Mouse (Mus musculus): ENCODE measurements around the gene Pgm5. TPM values are rescaled to one million over a fixed set of nuclear protein-coding genes. Genes with fewer than 3 reads are reported as not detected.

Pgm5 gene
- polyA plus RNA-seq, 1 experiment, result 0.18 TPM

DNA sequence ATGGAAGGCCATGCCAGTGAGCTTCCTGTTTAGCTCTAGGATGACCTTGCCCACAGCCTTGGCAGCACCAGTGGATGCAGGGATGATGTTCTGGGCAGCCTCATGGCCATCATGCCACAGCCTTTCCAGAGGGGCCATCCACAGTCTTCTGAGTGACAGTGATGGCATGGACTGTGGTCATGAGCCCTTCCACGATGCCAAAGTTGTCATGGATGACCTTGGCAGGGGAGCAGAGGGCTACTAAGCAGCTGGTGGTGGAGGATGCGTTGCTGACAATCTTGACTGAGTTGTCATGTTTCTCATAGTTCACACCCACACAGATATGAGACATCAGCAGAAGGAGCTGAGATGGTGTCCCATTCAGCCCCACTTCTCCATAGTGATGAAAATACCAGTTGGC lies 169.0 kb downstream of the Pgm5 start:
- H3K27ac ChIP-seq (ENCODE audit: insufficient read depth, low read length), result no peak overlapping the region
- no peak overlapping the region for H3K9ac ChIP-seq (ENCODE audit: low read depth, poor library complexity, severe bottlenecking)
- H3K27me3 ChIP-seq (ENCODE audit: control insufficient read depth, insufficient read depth, low read length, poor library complexity, severe bottlenecking), result no peaks in the 10 kb centered on the region
- TF ChIP-seq CTCF (IDR thresholded peaks at IDR 0.05; ENCODE audit: low read depth, low read length), result no peak
- TF ChIP-seq EP300 (IDR thresholded peaks at IDR 0.05; ENCODE audit: insufficient read depth, low read depth, low read length), result no peak
- no peak for TF ChIP-seq POLR2A (IDR thresholded peaks at IDR 0.05; ENCODE audit: insufficient read depth, low read length)
- H3K4me3 ChIP-seq (ENCODE audit: low read depth, low read length), result no peak overlapping the region
- H3K9me3 ChIP-seq (replicated peaks; ENCODE audit: control insufficient read depth, insufficient read depth, low read length, poor library complexity, severe bottlenecking), result no peaks in the 10 kb centered on the region
- no peaks in the 10 kb centered on the region for H3K4me1 ChIP-seq (ENCODE audit: control insufficient read depth, insufficient read depth, low read length)
- H3K36me3 ChIP-seq (ENCODE audit: control insufficient read depth, insufficient read depth, low read length, poor library complexity, severe bottlenecking), result no peaks in the 10 kb centered on the region

DNA sequence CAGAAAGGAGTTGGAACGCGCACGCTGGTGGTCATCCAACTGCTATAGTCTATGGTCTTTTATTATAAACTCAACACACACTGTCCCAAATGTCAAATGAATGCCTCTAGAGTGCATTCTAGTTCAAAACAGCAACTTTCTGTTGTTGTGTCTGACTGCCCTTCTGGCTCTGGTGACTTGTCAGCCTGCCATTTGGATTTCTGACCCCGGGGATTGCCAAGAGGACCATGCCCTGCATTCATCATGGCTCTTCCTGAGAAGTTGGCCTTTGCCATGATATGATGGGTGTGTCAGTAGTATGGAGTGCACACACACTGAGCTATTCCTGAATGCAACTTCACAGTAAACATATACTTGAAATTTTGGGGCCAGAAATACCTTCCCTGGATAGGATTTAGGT lies 172.1 kb downstream of the Pgm5 start:
- H3K4me1 ChIP-seq (ENCODE audit: control insufficient read depth, insufficient read depth, low read length), result no peaks in the 10 kb centered on the region
- no peaks in the 10 kb centered on the region for H3K36me3 ChIP-seq (ENCODE audit: control insufficient read depth, insufficient read depth, low read length, poor library complexity, severe bottlenecking)
- no peak overlapping the region for H3K27ac ChIP-seq (ENCODE audit: insufficient read depth, low read length)
- no peaks in the 10 kb centered on the region; the same call in 1 of the 2 replicates for H3K9me3 ChIP-seq (replicated peaks; ENCODE audit: control insufficient read depth, insufficient read depth, low read length, poor library complexity, severe bottlenecking)
- H3K27me3 ChIP-seq (ENCODE audit: control insufficient read depth, insufficient read depth, low read length, poor library complexity, severe bottlenecking), result no peaks in the 10 kb centered on the region
- H3K4me3 ChIP-seq (ENCODE audit: low read depth, low read length), result no peak overlapping the region
- no peak overlapping the region for H3K9ac ChIP-seq (ENCODE audit: low read depth, poor library complexity, severe bottlenecking)
- no peak for TF ChIP-seq EP300 (IDR thresholded peaks at IDR 0.05; ENCODE audit: insufficient read depth, low read depth, low read length)
- no peak for TF ChIP-seq POLR2A (IDR thresholded peaks at IDR 0.05; ENCODE audit: insufficient read depth, low read length)
- TF ChIP-seq CTCF (IDR thresholded peaks at IDR 0.05; ENCODE audit: low read depth, low read length), result no peak

DNA sequence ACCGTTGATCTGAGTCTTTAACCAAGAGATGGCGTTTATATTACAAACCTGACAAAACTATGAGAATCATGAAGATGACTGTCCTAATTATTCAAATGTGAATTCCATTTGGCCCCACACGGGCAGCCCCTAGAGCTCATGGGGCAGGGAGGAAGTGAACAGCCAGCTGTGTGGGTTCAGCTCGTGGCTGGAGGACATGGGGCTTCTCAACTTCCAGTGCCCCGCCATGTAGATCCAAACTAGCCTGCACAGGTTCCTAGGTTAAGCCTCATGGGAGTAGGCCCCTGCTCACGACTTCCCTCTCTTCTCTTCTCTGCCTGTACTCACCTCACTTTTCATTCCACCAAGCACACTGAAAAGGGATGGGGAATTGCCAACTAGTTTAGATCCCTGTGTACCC lies 173.3 kb downstream of the Pgm5 start:
- Histone ChIP-seq H3K4me3 (ENCODE audit: low read depth, low read length) (no peak overlapping the region), H3K4me1 (ENCODE audit: control insufficient read depth, insufficient read depth, low read length) (no peaks in the 10 kb centered on the region), H3K27ac (ENCODE audit: insufficient read depth, low read length) (no peak overlapping the region), H3K36me3 (ENCODE audit: control insufficient read depth, insufficient read depth, low read length, poor library complexity, severe bottlenecking) (no peaks in the 10 kb centered on the region), H3K9me3 (replicated peaks; ENCODE audit: control insufficient read depth, insufficient read depth, low read length, poor library complexity, severe bottlenecking) (no peaks in the 10 kb centered on the region; the same call in 1 of the 2 replicates), H3K9ac (ENCODE audit: low read depth, poor library complexity, severe bottlenecking) (no peak overlapping the region), H3K27me3 (ENCODE audit: control insufficient read depth, insufficient read depth, low read length, poor library complexity, severe bottlenecking) (no peaks in the 10 kb centered on the region)
- no peak for TF ChIP-seq CTCF (IDR thresholded peaks at IDR 0.05; ENCODE audit: low read depth, low read length)

DNA sequence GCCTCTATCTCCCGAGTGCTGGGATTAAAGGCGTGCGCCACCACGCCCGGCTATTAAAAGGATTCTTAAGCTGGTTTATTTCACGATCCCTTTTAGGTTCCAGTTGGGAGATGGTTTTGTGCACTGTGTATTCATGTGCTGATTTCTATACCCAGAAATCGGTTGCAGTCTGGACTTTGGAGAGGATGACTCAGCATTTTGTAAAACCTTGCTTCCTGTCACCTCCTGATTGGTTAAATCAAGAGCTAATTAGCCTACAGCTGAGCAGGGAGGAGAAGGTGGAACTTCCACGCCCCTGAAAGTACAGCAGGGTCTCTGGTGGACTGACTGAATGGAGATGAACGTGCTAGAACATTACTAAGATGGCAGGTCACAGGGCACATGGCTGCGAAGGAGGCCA lies 175.2 kb downstream of the Pgm5 start:
- Histone ChIP-seq H3K9me3 (replicated peaks; ENCODE audit: control insufficient read depth, insufficient read depth, low read length, poor library complexity, severe bottlenecking) (no peaks in the 10 kb centered on the region; the same call in 1 of the 2 replicates), H3K27ac (ENCODE audit: insufficient read depth, low read length) (no peak overlapping the region), H3K4me1 (ENCODE audit: control insufficient read depth, insufficient read depth, low read length) (no peaks in the 10 kb centered on the region), H3K27me3 (ENCODE audit: control insufficient read depth, insufficient read depth, low read length, poor library complexity, severe bottlenecking) (no peaks in the 10 kb centered on the region), H3K36me3 (ENCODE audit: control insufficient read depth, insufficient read depth, low read length, poor library complexity, severe bottlenecking) (no peaks in the 10 kb centered on the region), H3K9ac (ENCODE audit: low read depth, poor library complexity, severe bottlenecking) (no peak overlapping the region), H3K4me3 (ENCODE audit: low read depth, low read length) (no peak overlapping the region)
- no peak for TF ChIP-seq CTCF (IDR thresholded peaks at IDR 0.05; ENCODE audit: low read depth, low read length)
- no peak for TF ChIP-seq EP300 (IDR thresholded peaks at IDR 0.05; ENCODE audit: insufficient read depth, low read depth, low read length)
- TF ChIP-seq POLR2A (IDR thresholded peaks at IDR 0.05; ENCODE audit: insufficient read depth, low read length), result no peak

DNA sequence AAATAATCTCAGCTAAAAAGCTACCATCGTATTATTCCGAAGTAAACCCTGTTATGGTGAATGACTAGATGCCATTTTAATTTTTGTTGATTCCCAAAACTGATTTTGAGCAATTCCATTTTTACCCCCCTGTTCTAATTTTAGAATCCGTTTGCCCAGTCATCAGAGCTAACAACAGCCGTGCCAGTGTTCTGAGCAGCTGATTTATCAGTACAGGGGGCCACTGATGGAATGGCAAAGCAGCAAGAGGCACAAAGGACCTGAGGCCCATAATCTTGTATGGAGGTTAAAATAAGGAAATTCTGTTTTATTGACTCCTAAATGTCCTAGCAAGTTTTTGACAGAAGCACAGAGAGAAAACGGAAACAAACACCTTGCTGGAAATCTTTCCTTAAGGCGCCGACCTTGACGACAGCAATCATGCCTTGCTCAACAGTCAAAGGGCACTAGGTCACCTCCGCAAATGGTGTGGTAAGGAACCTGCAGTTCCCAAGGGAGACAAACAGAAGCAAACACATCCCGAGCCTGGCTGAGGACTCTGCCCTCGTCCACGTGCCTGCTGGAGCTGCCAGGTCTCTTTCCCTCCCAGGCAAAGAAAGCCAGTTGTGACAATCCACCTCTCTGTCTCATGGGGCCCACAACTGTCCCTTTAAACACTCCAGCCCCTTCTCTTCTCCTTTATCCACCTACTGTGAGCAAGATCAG lies 178.5 kb downstream of the Pgm5 start:
- Histone ChIP-seq H3K27ac (ENCODE audit: insufficient read depth, low read length) (no peak overlapping the region), H3K4me3 (ENCODE audit: low read depth, low read length) (no peak overlapping the region), H3K9me3 (replicated peaks; ENCODE audit: control insufficient read depth, insufficient read depth, low read length, poor library complexity, severe bottlenecking) (no peaks in the 10 kb centered on the region; the same call in 1 of the 2 replicates), H3K4me1 (ENCODE audit: control insufficient read depth, insufficient read depth, low read length) (no peaks in the 10 kb centered on the region), H3K36me3 (ENCODE audit: control insufficient read depth, insufficient read depth, low read length, poor library complexity, severe bottlenecking) (no peaks in the 10 kb centered on the region), H3K27me3 (ENCODE audit: control insufficient read depth, insufficient read depth, low read length, poor library complexity, severe bottlenecking) (no peaks in the 10 kb centered on the region), H3K9ac (ENCODE audit: low read depth, poor library complexity, severe bottlenecking) (no peak overlapping the region)
- TF ChIP-seq EP300 (IDR thresholded peaks at IDR 0.05; ENCODE audit: insufficient read depth, low read depth, low read length) (no peak), CTCF (IDR thresholded peaks at IDR 0.05; ENCODE audit: low read depth, low read length) (no peak), POLR2A (IDR thresholded peaks at IDR 0.05; ENCODE audit: insufficient read depth, low read length) (no peak)

DNA sequence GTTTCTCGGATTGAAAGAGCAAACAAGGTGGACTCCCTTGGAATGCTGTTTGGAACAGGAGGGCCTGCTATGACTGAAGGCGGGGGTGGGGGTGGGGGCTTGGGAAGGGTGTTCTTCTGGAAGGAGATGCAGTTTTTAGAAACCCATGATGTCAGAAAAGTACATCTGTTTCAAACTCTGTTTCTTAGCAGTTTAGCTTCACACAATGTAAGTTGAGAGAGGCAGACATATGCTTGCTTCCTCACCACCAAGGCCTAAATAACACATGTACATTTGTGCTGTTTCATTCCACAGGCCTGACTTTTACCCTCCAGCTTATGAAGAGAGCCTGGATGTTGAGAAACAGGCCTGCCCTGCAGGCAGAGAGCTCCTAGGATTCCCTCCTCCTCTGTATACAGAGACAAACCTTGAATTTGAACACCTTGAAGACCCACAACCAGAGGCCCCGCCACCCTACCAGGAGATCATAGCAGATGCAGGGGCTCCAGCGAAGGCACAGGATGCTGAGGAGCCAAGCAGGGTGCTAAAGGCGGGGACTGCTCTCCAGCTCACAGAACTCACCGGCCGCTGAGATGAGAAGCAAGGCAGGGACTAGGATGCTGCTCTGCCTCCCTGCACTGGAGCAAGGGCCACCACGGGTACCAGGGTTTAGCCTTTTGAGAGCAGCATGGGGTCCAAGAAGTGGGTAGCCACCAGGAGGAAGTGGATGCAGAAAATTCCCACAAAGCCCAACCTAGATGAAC lies 184.2 kb downstream of the Pgm5 start:
- no peak overlapping the region for H3K9ac ChIP-seq (ENCODE audit: low read depth, poor library complexity, severe bottlenecking)
- no peak overlapping the region for H3K27ac ChIP-seq (ENCODE audit: insufficient read depth, low read length)
- no peaks in the 10 kb centered on the region for H3K27me3 ChIP-seq (ENCODE audit: control insufficient read depth, insufficient read depth, low read length, poor library complexity, severe bottlenecking)
- no peaks in the 10 kb centered on the region for H3K9me3 ChIP-seq (replicated peaks; ENCODE audit: control insufficient read depth, insufficient read depth, low read length, poor library complexity, severe bottlenecking)
- H3K4me3 ChIP-seq (ENCODE audit: low read depth, low read length), result no peak overlapping the region
- TF ChIP-seq CTCF (IDR thresholded peaks at IDR 0.05; ENCODE audit: low read depth, low read length) (no peak), POLR2A (IDR thresholded peaks at IDR 0.05; ENCODE audit: insufficient read depth, low read length) (no peak), EP300 (IDR thresholded peaks at IDR 0.05; ENCODE audit: insufficient read depth, low read depth, low read length) (no peak)
- no peaks in the 10 kb centered on the region for H3K36me3 ChIP-seq (ENCODE audit: control insufficient read depth, insufficient read depth, low read length, poor library complexity, severe bottlenecking)
- no peaks in the 10 kb centered on the region for H3K4me1 ChIP-seq (ENCODE audit: control insufficient read depth, insufficient read depth, low read length)

Measured in ES-Bruce4 (cell line).